Mouse (Mus musculus) CH12.LX (cell line): ENCODE measurements around the gene Zfp326.

Experiments used
- CHD1 ChIP-seq: IDR thresholded peaks from 2 replicates; pipeline ENCODE4 v1.6.1; 2012; ENCODE audit warnings: low read depth, low read length, improper control_type of control experiment, inconsistent platforms
- CTCF ChIP-seq, 2 experiments: IDR thresholded peaks in 1 of 2; conservative IDR thresholded peaks in 1 of 2; 2 replicates each; pipeline ENCODE4 v1.5.1; 2011 to 2012; ENCODE audit warnings: low read depth in 2 of 2, low read length in 2 of 2, improper control_type of control experiment in 1 of 2, inconsistent platforms in 1 of 2, mild to moderate bottlenecking in 1 of 2, moderate library complexity in 1 of 2
- E2F4 ChIP-seq: IDR thresholded peaks from 2 replicates; pipeline ENCODE4 v1.6.1; 2011; ENCODE audit warnings: low read depth, low read length, improper control_type of control experiment; ENCODE audit not compliant: insufficient replicate concordance
- EP300 ChIP-seq: IDR thresholded peaks from 2 replicates; pipeline ENCODE4 v1.6.1; 2011; ENCODE audit warnings: low read length, improper control_type of control experiment
- JUN ChIP-seq: IDR thresholded peaks from 2 replicates; pipeline ENCODE4 v1.6.1; 2011; ENCODE audit warnings: low read depth, mild to moderate bottlenecking, low read length, improper control_type of control experiment, moderate library complexity; ENCODE audit not compliant: insufficient read depth
- MAZ ChIP-seq: IDR thresholded peaks from 2 replicates; pipeline ENCODE4 v1.6.1; 2012; ENCODE audit warnings: low read depth, mild to moderate bottlenecking, inconsistent platforms, low read length, improper control_type of control experiment, moderate library complexity
- MEF2A ChIP-seq: IDR thresholded peaks from 2 replicates; pipeline ENCODE4 v1.6.1; 2014; ENCODE audit warnings: low read depth, mild to moderate bottlenecking, inconsistent platforms, low read length, improper control_type of control experiment, borderline replicate concordance
- POLR2A ChIP-seq: IDR thresholded peaks from 2 replicates; pipeline ENCODE4 v1.6.1; 2011; ENCODE audit warnings: low read depth, mild to moderate bottlenecking, improper control_type of control experiment, low read length
- SMC3 ChIP-seq: IDR thresholded peaks from 2 replicates; pipeline ENCODE4 v1.6.1; 2011; ENCODE audit warnings: low read depth, low read length, improper control_type of control experiment
- TCF12 ChIP-seq: IDR thresholded peaks from 2 replicates; pipeline ENCODE4 v1.6.1; 2014; ENCODE audit warnings: low read depth, mild to moderate bottlenecking, inconsistent platforms, low read length, improper control_type of control experiment
- ZMIZ1 ChIP-seq: IDR thresholded peaks from 2 replicates; pipeline ENCODE4 v1.6.1; 2012; ENCODE audit warnings: low read depth, mild to moderate bottlenecking, inconsistent platforms, low read length, improper control_type of control experiment

- no peak for TF ChIP-seq MEF2A
- TF ChIP-seq POLR2A: no peak
- TF ChIP-seq CTCF (conservative IDR thresholded peaks at IDR 0.05 in 1 of 2, IDR thresholded peaks at IDR 0.05 in 1 of 2; ENCODE audit: low read depth in 2 of 2, low read length in 2 of 2): no peak
- no peak for TF ChIP-seq MAZ
- no peak for TF ChIP-seq E2F4
- TF ChIP-seq TCF12: no peak
- TF ChIP-seq ZMIZ1: no peak
- no peak for TF ChIP-seq EP300
- TF ChIP-seq CHD1: no peak
- TF ChIP-seq JUN: no peak
- no peak for TF ChIP-seq SMC3
Observed at GRCm38 (mm10) chr5:105941951-105942350, 65.6 kb downstream of the Zfp326 start.
